Mouse (Mus musculus) neural tube, embryonic 15.5 days (tissue): ENCODE measurements around the gene Pdzd2. TPM values are rescaled to one million over a fixed set of nuclear protein-coding genes. Genes with fewer than 3 reads are reported as not detected.
A peak's percentile ranks its signal among the peaks of the same experiment; 100 is the strongest.

Source experiments
- ATAC-seq: fragments of 200-750 bp; cut with Nextera tagmentation; 2 replicates; pipeline ENCODE4 v1.8.0; 2017; ENCODE audit warnings: mild to moderate bottlenecking, moderate TSS enrichment, moderate library complexity; ENCODE audit not compliant: low FRiP score
- H3K27ac ChIP-seq: fragments of 300-500 bp; sonication (generic); replicated peaks from 2 replicates; pipeline ENCODE4 v1.5.1; 2015; ENCODE audit warnings: mild to moderate bottlenecking, inconsistent platforms
- H3K27me3 ChIP-seq: fragments of 300-500 bp; sonication (generic); replicated peaks from 2 replicates; pipeline ENCODE4 v1.6.1; 2015; ENCODE audit warnings: inconsistent platforms
- H3K36me3 ChIP-seq: fragments of 300-500 bp; sonication (generic); 2 replicates; pipeline ENCODE4 v1.6.1; 2015; ENCODE audit warnings: inconsistent platforms
- H3K4me1 ChIP-seq: fragments of 300-500 bp; sonication (generic); 2 replicates; pipeline ENCODE4 v1.6.1; 2015; ENCODE audit warnings: inconsistent platforms
- H3K4me2 ChIP-seq: fragments of 300-500 bp; sonication (generic); 2 replicates; pipeline ENCODE4 v1.6.1; 2015; ENCODE audit warnings: inconsistent platforms, mild to moderate bottlenecking, moderate library complexity
- H3K4me3 ChIP-seq: fragments of 300-500 bp; sonication (generic); replicated peaks from 2 replicates; pipeline ENCODE4 v1.5.1; 2015; ENCODE audit warnings: mild to moderate bottlenecking, inconsistent platforms
- H3K9ac ChIP-seq: fragments of 300-500 bp; sonication (generic); replicated peaks from 2 replicates; pipeline ENCODE4 v1.6.1; 2015; ENCODE audit warnings: mild to moderate bottlenecking, inconsistent platforms
- H3K9me3 ChIP-seq: fragments of 300-500 bp; sonication (generic); replicated peaks from 2 replicates; pipeline ENCODE4 v1.6.1; 2016; ENCODE audit warnings: inconsistent platforms
- WGBS: fragments of 180-500 bp; shearing (Covaris S2); methylation state at CpG from one replicate; pipeline ENCODE4 v1.1.7; 2015; ENCODE audit warnings: mixed read lengths; 5-methylcytosine and 5-hydroxymethylcytosine counted together
- polyA plus RNA-seq: library from polyadenylated mRNA; unstranded; fragments of >200 nt; fragmentation: Nextera tagmentation; extraction: Ambion mirVana; gene quantifications from 2 replicates; pipeline ENCODE4 v1.2.1, GENCODE M21; 2015

The Pdzd2 gene
- polyA plus RNA-seq = 16.7 and 18.2 TPM in 2 replicates

DNA sequence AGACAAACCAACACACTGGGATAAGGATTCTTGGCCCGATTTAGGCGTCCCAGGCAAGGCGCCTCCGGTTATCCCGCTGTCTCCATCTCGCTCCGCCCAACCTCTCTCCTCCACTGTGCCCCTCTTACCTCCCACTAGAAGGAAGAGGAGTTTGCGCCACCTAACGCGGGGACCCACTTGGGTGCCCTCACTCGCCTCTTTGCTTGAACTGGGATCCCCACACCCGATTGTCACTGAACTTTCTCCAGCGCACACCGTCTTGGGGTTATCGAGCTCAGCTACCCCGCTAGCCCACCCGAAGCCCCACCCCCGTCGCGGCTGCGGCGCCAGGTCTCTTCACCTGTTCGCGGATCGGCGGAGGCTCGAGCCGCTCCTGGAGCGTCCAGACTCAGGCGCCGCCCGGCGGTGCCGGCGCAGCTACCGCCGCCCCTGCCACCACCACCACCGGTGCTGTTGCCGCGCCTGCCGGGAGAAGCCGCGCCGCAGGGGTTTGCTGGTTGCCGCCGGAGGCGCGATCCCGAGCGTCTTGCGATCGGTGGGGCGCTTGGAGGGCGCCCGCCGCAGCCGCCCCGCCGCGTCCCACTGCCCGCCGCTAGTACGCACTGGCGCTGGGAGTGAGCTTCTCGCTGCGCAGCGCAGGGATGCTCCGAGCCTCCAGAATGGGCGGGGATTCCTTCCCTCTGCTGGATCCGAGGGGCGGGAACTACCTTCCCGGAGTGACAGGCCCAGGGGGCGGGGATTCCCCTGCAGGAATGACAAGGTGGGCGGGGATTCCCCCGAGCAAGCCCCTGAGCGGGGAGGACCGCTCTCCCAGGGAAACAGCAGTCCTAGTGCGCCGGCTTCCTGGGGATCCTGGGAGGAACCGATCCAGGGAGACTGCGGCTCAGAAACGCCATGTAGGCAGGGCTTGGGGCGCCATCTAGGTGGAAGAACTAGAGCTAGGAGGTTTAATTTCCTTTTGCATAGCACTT, at the start of gene Pdzd2:
Pdzd2 (minus strand) TSS at position 648 of the 971 bp plus-strand sequence.
- no peaks in the 10 kb centered on the region for H3K9me3 ChIP-seq
- H3K4me3 ChIP-seq = peak within 1 kb of the TSS; percentile 75
- H3K36me3 ChIP-seq = no peaks in the 10 kb centered on the region
- under 1% methylated on average over 79 of the region's 83 CpGs for WGBS
- ATAC-seq = peak; percentile 97
- H3K4me1 ChIP-seq = peaks cover 21% of the 10 kb centered on the region
- H3K27ac ChIP-seq = peak within 1 kb of the TSS; percentile 87
- peak within 1 kb of the TSS; percentile 73 for H3K9ac ChIP-seq
- peak within 1 kb of the TSS; percentile 75 for H3K4me2 ChIP-seq
- H3K27me3 ChIP-seq = 0 out of 2 replicates have a peak, but pooled peaks cover 2% of the 10 kb centered on the region

DNA sequence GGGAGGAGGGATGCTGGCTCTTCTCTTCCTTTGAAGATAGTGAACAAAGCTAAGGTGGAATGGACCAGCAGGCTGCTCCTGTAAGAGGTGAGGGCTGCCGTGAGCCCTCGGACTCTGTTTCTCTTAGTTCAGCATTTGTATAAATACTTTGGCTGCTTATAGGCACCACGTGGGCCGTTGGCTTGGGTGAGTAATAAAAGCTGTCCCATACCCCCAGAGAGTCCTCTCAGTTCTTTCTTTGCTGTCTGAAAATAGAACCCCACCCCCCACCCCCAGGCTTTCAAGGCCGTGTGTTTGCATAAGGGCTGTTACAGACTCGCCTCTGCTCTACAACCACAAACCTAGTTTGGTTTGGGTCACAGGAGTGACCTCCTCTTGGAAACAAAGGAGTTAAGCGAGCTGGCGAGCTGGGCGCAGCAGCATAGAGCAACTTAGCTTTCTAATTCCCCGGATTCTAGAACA, 49.7 kb upstream of the Pdzd2 start:
- no peaks in the 10 kb centered on the region for H3K27me3 ChIP-seq
- H3K36me3 ChIP-seq = no peaks in the 10 kb centered on the region
- H3K27ac ChIP-seq = no peak overlapping the region
- 0 out of 2 replicates have a peak, but pooled peaks cover 4% of the 10 kb centered on the region for H3K4me1 ChIP-seq
- no peak overlapping the region for H3K9ac ChIP-seq
- H3K4me3 ChIP-seq = no peak overlapping the region
- 15% methylated on average over 10 of the region's 10 CpGs for WGBS
- no peaks in the 10 kb centered on the region for H3K9me3 ChIP-seq
- peak overlapping the region; percentile 27 for H3K4me2 ChIP-seq
- no peak for ATAC-seq

DNA sequence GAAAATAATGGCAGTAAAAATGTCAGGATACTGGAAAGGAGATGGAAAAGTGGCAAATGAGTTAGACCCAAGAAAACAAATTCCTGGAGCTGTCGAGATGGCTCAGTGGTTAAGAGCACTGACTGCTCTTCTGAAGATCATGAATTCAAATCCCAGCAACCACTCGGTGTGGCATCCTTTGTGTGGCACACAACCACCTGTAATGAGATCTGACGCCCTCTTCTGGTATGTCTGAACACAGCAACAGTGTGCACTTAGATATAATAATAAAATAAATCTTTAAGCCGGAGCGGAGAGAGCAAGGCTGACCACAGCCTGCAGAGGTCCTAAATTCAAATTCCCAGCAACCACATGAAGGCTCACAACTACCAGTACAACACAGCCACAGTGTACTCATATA, 48.8 kb upstream of the Pdzd2 start:
- H3K9ac ChIP-seq = no peak overlapping the region
- H3K36me3 ChIP-seq = no peaks in the 10 kb centered on the region
- H3K9me3 ChIP-seq = no peaks in the 10 kb centered on the region
- 81% methylated on average over 5 of the region's 5 CpGs for WGBS
- H3K4me1 ChIP-seq = 0 out of 2 replicates have a peak, but pooled peaks cover 4% of the 10 kb centered on the region
- H3K4me3 ChIP-seq = no peak overlapping the region
- H3K27me3 ChIP-seq = no peaks in the 10 kb centered on the region
- H3K27ac ChIP-seq = no peak overlapping the region
- no peak for ATAC-seq
- H3K4me2 ChIP-seq = no peak overlapping the region

DNA sequence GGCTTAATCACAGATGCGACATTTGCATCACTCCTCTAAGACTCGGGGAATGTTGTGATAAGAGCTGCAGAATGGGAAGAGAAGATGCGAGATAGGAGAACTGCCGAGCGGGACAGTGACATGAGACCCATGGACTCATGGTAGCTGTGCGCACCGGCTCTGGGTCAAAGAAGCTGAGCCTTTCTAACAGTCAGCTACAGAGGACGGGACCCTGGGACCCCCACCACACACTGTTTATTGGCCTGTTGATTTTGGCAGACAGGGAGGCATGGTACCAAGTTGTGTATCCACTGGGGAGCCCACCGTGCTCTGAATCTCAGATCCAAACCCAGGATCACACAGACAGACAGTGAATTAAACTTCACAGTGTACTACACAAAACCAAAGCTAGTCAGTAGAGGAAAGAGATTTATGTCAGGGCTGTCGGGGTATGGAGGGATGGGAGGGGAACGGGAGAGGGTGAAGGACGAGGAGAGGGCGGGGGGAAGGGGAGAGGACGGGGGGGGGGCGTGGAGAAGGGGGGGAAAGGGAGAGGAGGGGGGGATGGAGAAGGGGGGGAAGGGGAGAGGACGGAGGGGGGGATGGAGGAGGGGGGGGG, 42.1 kb upstream of the Pdzd2 start:
- no peaks in the 10 kb centered on the region for H3K36me3 ChIP-seq
- ATAC-seq = peak; percentile 17; the same call in 1 of the 2 replicates
- H3K27ac ChIP-seq = no peak overlapping the region
- no peaks in the 10 kb centered on the region for H3K9me3 ChIP-seq
- no peak overlapping the region for H3K9ac ChIP-seq
- H3K4me2 ChIP-seq = no peak overlapping the region
- peaks cover 4% of the 10 kb centered on the region; the same call in 1 of the 2 replicates for H3K4me1 ChIP-seq
- WGBS = 40% methylated on average over 13 of the region's 16 CpGs
- H3K4me3 ChIP-seq = no peak overlapping the region
- no peaks in the 10 kb centered on the region for H3K27me3 ChIP-seq

DNA sequence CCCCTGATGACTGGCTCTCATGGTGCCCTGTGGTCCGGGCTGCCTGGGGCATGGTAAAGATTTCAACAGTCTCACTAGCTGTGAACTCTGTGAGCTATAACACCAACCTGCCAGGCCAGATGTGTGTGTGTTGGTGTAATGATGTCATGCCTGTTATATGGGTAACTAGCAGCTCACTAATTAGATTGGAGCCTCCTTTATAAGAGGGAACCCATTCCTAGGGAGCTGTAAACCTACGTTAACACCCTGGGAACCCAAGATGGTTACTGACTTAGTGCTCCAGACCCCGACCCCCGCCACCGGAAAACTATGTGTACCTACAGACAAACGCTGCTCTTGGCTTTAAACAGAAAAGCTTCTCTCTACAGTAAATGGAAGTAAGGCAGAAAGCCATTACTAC, 41.6 kb upstream of the Pdzd2 start:
- H3K9me3 ChIP-seq = no peaks in the 10 kb centered on the region
- WGBS = 77% methylated on average over 6 of the region's 6 CpGs
- no peaks in the 10 kb centered on the region for H3K27me3 ChIP-seq
- no peak for ATAC-seq
- no peak overlapping the region for H3K4me3 ChIP-seq
- no peak overlapping the region for H3K9ac ChIP-seq
- peaks cover 4% of the 10 kb centered on the region; the same call in 1 of the 2 replicates for H3K4me1 ChIP-seq
- H3K27ac ChIP-seq = no peak overlapping the region
- no peak overlapping the region for H3K4me2 ChIP-seq
- no peaks in the 10 kb centered on the region for H3K36me3 ChIP-seq

DNA sequence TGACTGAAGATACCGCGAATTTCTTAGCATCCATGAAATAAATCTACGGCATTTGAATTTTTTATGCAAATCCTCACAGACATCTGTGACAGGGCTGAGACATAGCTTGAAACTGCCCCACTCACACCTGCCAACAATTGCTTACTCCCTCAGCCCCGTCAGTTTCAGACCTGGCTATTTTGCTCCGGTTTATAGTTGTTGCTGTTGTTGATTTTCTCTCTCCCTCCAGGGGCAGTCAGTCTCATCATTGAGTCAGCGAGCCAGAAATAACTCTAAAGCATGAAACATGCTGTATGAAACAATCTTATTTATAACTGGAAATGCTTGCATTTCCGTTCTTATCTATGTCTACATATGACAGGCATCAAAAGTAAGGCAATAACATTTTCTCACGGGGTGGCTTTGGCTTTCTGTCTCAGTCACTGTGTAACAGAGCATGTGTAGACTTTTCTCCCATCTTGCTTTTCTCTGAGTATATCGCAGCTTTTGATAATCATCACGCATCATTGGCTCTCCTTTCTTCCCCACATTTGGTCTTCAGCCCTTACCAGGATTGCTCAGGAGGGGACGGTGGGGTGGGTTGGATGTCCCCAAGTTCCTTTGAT, 34.5 kb upstream of the Pdzd2 start:
- Histone ChIP-seq H3K4me1 (no peaks in the 10 kb centered on the region), H3K36me3 (no peaks in the 10 kb centered on the region), H3K27me3 (no peaks in the 10 kb centered on the region), H3K4me3 (no peak overlapping the region), H3K4me2 (no peak overlapping the region), H3K9me3 (no peaks in the 10 kb centered on the region), H3K9ac (no peak overlapping the region), H3K27ac (no peak overlapping the region)
- no peak for ATAC-seq
- WGBS = 45% methylated on average over 11 of the region's 11 CpGs

DNA sequence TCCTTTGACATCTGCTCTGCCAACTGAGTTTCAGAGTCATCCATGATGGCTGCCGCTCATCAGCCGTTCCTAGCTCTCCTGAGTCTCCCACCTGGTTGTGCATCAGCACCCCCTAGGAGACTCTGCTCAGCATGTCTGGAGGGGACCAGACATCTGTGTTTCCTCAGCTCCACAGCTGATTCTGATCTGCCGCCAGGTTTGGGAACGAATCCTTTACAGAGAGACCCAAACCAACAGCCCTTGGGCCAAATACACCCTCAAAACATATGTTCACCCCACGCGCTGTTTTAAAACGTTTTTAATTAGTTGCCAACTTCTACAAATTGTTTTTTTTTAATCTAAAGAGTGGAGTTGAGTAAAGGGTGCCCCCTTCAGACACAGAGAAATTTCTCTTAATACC, 31.2 kb upstream of the Pdzd2 start:
- Histone ChIP-seq H3K27me3 (no peaks in the 10 kb centered on the region), H3K4me1 (no peaks in the 10 kb centered on the region), H3K4me3 (no peak overlapping the region), H3K4me2 (no peak overlapping the region), H3K9me3 (no peaks in the 10 kb centered on the region), H3K27ac (no peak overlapping the region), H3K9ac (no peak overlapping the region), H3K36me3 (no peaks in the 10 kb centered on the region)
- 80% methylated on average over 7 of the region's 7 CpGs for WGBS
- ATAC-seq = no peak

DNA sequence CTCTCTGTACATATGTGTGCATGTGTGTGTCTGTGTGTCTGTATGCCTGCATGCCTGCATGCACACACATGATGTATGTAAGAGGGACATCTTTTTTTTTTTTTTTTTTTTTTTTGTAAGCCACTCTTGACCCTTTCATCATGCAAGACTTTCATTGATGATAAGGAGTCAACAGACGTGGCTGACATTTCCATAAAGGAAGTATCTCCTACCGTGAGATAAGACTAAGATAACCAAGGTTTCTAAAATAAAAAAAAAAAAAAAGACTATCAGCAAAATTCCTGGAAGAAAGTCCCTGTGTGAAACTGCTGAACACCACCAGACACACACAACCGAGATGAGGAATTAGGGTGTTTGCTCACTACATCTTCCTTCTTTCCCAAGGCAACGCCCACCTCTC, 27.1 kb upstream of the Pdzd2 start:
- ATAC-seq = no peak
- WGBS = 86% methylated on average over 4 of the region's 4 CpGs
- Histone ChIP-seq H3K4me2 (no peak overlapping the region), H3K27ac (no peak overlapping the region), H3K36me3 (no peaks in the 10 kb centered on the region), H3K9me3 (no peaks in the 10 kb centered on the region), H3K4me3 (no peak overlapping the region), H3K9ac (no peak overlapping the region), H3K27me3 (no peaks in the 10 kb centered on the region), H3K4me1 (0 out of 2 replicates have a peak, but pooled peaks cover 5% of the 10 kb centered on the region)

DNA sequence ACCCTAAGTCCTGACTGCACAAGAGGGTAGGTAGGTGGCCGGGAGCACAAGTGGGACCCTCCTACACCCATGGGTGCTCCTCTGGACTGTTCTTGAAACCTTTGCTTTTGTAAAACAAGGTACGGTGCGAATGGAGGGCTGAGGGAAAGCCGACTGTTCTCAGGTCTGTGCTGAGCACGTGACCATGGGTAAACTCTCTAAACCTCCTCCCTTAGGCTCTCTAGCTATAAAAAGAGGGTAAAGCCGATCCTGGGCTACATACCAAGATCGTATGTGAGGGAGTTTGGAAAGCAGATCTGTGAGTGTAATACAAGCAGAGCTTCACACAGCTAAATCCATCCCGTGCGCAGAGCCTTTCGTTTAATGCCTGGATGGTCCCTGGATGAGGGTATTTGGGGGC, 23.4 kb upstream of the Pdzd2 start:
- Histone ChIP-seq H3K27me3 (no peaks in the 10 kb centered on the region), H3K27ac (no peak overlapping the region), H3K9me3 (no peaks in the 10 kb centered on the region), H3K36me3 (no peaks in the 10 kb centered on the region), H3K4me3 (no peak overlapping the region), H3K4me2 (no peak overlapping the region), H3K4me1 (0 out of 2 replicates have a peak, but pooled peaks cover 11% of the 10 kb centered on the region), H3K9ac (no peak overlapping the region)
- 50% methylated on average over 10 of the region's 10 CpGs for WGBS
- no peak for ATAC-seq

DNA sequence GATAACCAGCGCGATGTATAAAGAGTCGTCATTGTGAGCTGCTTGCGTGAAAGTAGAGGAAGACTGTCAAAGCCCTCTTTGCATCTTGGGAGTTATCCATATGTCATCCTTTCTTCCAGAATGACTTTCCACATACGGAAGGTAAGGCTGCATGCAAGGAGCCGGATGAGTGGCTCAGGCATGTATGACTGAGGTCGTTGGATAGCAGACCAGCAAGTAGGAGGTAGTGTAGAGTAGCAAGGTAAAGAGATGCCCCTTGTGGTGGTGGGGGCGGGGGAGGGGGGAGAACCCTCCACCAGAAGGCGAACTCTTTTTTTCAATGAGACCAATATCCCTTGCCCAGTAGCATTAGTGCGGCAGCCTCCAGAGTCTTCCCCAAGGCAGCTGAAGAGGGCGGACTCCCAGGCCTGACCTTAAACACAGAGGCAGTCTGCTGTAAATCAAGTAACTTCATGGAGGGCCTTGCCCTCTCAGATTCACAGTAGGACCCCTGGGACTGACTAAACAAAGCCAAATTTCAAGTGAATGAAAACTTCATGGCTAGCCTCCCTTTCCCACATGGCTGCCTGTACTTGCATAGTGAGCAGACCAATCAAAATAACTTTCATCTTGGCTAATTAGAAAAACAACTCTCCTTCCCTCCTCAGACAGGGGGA, 22.7 kb upstream of the Pdzd2 start:
- no peaks in the 10 kb centered on the region for H3K27me3 ChIP-seq
- no peak overlapping the region for H3K27ac ChIP-seq
- H3K4me3 ChIP-seq = no peak overlapping the region
- 0 out of 2 replicates have a peak, but pooled peaks cover 11% of the 10 kb centered on the region for H3K4me1 ChIP-seq
- no peaks in the 10 kb centered on the region for H3K36me3 ChIP-seq
- no peak overlapping the region for H3K4me2 ChIP-seq
- no peak overlapping the region for H3K9ac ChIP-seq
- no peak for ATAC-seq
- 47% methylated on average over 11 of the region's 11 CpGs for WGBS
- H3K9me3 ChIP-seq = no peaks in the 10 kb centered on the region

DNA sequence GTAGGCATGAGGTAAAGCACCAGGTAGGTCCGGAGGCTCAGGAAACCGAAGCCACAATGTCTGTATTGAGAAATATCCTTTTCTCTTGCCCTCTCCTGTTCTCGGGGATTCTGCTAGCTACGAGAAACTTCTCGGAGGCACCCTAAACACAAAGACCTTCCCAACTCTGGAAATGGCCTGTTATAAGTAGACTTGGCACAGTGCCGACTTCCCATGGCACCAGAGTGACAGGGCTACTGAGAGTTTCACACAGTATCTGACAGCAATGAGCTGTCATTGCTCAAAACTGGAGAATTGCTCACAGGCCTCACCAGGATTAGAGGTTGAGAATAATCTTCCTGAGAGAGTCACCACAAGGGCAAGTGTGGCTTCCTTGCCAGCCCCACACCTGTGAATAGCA, 21.0 kb upstream of the Pdzd2 start:
- Histone ChIP-seq H3K9me3 (no peaks in the 10 kb centered on the region), H3K4me1 (0 out of 2 replicates have a peak, but pooled peaks cover 11% of the 10 kb centered on the region), H3K4me3 (no peak overlapping the region), H3K27me3 (no peaks in the 10 kb centered on the region), H3K4me2 (no peak overlapping the region), H3K9ac (no peak overlapping the region), H3K36me3 (no peaks in the 10 kb centered on the region), H3K27ac (no peak overlapping the region)
- ATAC-seq = no peak
- WGBS = 87% methylated on average over 6 of the region's 6 CpGs
